Mouse (Mus musculus): Measurements from ENCODE around the gene Senp3. TPM values are rescaled to one million over a fixed set of nuclear protein-coding genes. Genes with fewer than 3 reads are reported as not detected.
"Not testable (repeated sequence)": the region's sequence is repeated elsewhere in the genome, so short reads cannot be mapped to it uniquely, and the experiment has no call there.

The Senp3 gene
- polyA plus RNA-seq, 1 experiment from 2014 or later, result 105 TPM

DNA sequence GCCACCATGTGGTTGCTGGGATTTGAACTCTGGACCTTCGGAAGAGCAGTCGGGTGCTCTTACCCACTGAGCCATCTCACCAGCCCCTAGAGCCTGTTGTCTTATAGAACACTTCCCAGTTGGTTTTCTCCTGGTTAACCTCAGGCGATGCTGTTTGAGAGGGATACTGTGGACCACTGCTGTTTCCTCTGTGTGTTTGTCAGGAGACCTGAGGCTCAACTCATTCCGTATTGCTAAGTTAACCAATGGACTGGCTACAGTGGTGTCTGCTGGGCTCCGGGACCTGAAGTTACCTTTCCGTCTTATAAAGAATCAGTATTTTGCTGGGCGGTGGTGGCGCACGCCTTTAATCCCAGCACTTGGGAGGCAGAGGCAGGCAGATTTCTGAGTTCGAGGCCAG lies 21.0 kb upstream of the Senp3 start:
- H3K27ac ChIP-seq (replicated peaks); H3K4me3 ChIP-seq; H3K4me1 ChIP-seq (replicated peaks); H3K36me3 ChIP-seq; H3K4me2 ChIP-seq; ATAC-seq (ENCODE audit: low read depth); H3K9me3 ChIP-seq; H3K27me3 ChIP-seq; H3K9ac ChIP-seq: not testable (repeated sequence)
- 95% methylated on average over 10 of the region's 10 CpGs for WGBS

DNA sequence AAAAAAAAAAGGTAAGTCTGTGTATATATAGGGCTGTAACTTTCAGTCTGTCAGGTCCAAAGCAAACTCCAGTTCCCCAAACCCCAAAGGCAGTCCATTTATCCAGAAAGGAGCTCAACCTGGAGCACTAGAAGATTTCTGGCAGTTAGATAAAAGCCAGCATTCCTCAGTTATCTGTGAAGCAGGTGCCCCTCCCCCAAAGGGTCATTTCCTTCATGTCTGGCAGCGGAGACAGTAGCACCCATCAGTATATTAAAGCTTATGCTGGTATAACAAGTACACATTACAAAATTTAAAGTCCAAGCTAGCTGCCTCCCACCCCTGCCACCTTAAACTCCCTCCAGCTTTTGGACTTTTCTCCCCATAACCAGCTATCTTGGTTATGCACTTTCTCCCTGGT lies 17.7 kb upstream of the Senp3 start:
- H3K9me3 ChIP-seq, result no peaks in the 10 kb centered on the region
- H3K4me1 ChIP-seq (replicated peaks), result peaks cover 12% of the 10 kb centered on the region
- H3K27ac ChIP-seq (replicated peaks), result no peak overlapping the region
- H3K9ac ChIP-seq, result no peak overlapping the region
- H3K27me3 ChIP-seq, result no peaks in the 10 kb centered on the region
- WGBS, result 83% methylated on average over 1 of the region's 1 CpGs
- H3K4me2 ChIP-seq, result no peak overlapping the region
- no peaks in the 10 kb centered on the region for H3K36me3 ChIP-seq
- H3K4me3 ChIP-seq, result no peak overlapping the region
- no peak for ATAC-seq (ENCODE audit: low read depth)

DNA sequence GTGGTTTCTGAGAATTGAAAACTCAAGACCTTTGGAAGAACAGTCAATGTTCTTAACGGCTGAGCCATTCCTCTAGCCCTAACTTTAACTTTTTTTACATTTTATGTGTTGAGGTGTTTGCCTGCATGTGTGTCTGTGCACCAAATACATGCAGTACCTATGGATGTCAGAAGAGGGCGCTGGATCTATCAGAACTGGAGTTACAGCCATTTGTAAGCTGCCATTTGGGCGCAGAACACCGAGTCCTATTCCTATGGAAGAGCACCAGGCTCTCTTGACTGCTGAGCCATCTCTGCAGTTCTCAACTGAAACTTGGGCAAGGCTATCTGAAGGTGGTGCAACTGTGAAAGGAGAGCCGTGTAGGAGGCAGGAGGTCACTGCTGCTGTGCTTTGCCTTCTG lies 16.7 kb upstream of the Senp3 start:
- 72% methylated on average over 5 of the region's 5 CpGs for WGBS
- Histone ChIP-seq H3K27me3 (no peaks in the 10 kb centered on the region), H3K27ac (replicated peaks) (no peak overlapping the region), H3K9me3 (no peaks in the 10 kb centered on the region), H3K9ac (no peak overlapping the region), H3K4me2 (no peak overlapping the region), H3K4me3 (no peak overlapping the region), H3K4me1 (replicated peaks) (peaks cover 12% of the 10 kb centered on the region), H3K36me3 (no peaks in the 10 kb centered on the region)
- no peak for ATAC-seq (ENCODE audit: low read depth)

DNA sequence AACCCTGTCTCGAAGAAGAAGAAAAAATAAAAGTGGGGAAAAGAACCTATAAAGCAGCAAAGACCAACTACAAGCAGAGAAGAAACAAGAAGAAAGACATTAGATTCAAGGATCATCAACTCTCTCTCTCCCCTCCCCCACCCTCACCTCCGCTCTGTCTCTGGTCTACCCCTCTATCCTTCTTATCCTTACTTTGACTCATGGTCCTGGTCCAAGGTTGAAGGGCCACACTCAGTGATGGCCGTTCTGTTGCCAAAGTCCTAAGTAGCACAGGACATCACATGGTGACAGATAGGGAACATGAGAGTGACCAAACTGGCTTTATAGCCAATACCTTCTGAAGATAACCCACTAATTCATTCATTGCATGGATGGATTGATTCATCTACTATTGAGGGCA lies 15.5 kb upstream of the Senp3 start:
- Histone ChIP-seq H3K9ac (no peak overlapping the region), H3K27ac (replicated peaks) (no peak overlapping the region), H3K4me3 (no peak overlapping the region), H3K36me3 (no peaks in the 10 kb centered on the region), H3K4me1 (replicated peaks) (peaks cover 12% of the 10 kb centered on the region), H3K9me3 (no peaks in the 10 kb centered on the region), H3K4me2 (no peak overlapping the region), H3K27me3 (no peaks in the 10 kb centered on the region)
- WGBS, result 88% methylated on average over 3 of the region's 3 CpGs
- no peak for ATAC-seq (ENCODE audit: low read depth)

DNA sequence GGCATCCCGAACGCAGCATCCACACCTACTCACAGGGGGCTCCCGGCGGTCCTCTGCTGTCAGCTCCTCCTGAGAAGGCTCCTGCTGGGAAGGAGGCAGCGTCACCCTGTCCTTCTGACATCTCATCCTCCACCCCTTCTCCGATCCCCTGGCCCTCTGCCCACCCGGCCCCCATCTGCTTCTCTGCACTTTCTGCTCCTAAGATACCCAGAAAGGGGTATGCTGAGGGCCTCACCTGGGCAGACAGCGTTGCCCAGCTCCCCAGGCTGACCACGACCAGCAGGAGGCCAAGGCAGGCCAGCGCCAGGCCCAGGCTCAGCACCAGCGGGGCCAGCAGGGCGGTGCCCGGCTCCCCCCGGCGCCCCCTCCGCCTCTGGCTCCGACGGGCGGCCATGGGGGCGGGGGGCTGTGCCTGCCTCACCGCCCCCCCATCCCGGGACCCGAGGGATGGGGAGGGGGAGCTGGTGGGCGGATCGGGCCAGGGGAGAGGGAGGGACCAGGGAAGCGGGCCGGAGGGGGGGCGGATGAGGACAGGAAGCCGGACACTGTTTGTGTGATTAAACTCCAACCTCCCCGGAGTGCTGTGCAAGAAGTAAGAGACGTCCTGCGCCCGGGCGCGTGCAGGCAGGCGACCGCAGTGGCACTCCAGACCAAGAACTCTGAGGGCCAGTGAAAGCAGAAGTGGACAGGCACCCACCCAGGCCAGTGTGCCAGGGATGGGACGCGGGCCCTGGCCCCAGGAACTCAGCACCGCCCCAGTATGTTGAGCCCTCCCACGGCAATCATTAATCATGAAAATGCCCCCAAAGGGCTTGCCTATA lies 13.7 kb upstream of the Senp3 start, which contains the start of the genes Tnfsf12 and Tnfsfm13:
TSS of gene Tnfsf12 (minus strand) at position 489 of the 821 bp plus-strand sequence.
TSS of gene Tnfsfm13 (minus strand) at position 738 of the 821 bp plus-strand sequence.
- no peaks in the 10 kb centered on the region for H3K9me3 ChIP-seq
- peak within 1 kb of the TSS; percentile 20 for H3K27ac ChIP-seq (replicated peaks)
- no peaks in the 10 kb centered on the region for H3K27me3 ChIP-seq
- peak within 1 kb of the TSS; percentile 85 for H3K9ac ChIP-seq
- peak within 1 kb of the TSS; percentile 43 for H3K4me3 ChIP-seq
- peaks cover 12% of the 10 kb centered on the region for H3K4me1 ChIP-seq (replicated peaks)
- ATAC-seq (ENCODE audit: low read depth), result peak; percentile 74
- 2% methylated on average over 41 of the region's 41 CpGs for whole genome bisulfite sequencing
- peak within 1 kb of the TSS; percentile 79 for H3K4me2 ChIP-seq
- no peaks in the 10 kb centered on the region for H3K36me3 ChIP-seq

DNA sequence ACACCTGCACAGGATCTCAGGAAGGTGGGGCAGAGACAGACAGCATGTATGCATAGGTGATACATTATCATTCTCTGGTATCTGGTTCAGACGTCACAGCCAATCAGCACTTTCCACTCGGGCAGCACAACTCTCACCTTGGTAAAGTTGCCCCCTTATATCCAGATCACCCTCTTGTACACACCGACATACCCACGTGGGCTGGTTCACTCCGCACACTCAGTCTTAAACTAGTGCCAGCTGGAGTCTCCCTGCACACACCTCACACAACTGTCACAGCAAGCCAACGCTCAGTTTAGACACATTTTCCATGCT lies 13.1 kb upstream of the Senp3 start:
- Histone ChIP-seq H3K4me3 (peak overlapping the region; percentile 43), H3K4me1 (replicated peaks) (peaks cover 12% of the 10 kb centered on the region), H3K27me3 (no peaks in the 10 kb centered on the region), H3K4me2 (peak overlapping the region; percentile 79), H3K36me3 (no peaks in the 10 kb centered on the region), H3K27ac (replicated peaks) (peak overlapping the region; percentile 20; the same call in 1 of the 2 replicates), H3K9me3 (no peaks in the 10 kb centered on the region), H3K9ac (peak overlapping the region; percentile 85)
- peak; percentile 36; the same call in 1 of the 2 replicates for ATAC-seq (ENCODE audit: low read depth)
- 29% methylated on average over 6 of the region's 6 CpGs for WGBS

DNA sequence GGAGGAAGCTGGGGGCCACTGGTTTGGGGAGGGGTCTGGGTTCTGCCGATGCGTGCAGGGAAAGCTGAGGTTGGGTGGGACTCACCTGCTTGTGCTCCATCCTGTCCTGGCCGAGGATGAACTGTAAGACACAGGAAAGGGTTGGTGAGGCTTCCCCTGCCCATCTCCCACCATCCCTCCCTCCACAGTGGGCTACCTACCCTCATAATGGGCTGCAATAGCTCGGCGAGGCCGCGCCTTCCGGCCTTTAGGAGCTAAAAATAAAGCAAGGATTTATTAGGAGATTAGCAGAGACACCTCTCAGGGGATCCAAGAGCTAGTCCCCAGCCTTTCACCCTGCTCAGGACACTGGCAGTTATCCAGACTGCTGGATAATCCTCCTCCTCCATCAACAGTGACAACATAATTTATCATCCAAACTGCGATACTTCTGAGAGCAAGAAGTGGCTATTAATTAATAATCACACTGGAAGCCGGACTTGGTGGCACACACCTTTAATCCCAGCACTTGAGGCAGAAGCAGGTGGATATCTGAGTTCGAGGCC lies 11.6 kb upstream of the Senp3 start:
- no peak overlapping the region for H3K27ac ChIP-seq (replicated peaks)

DNA sequence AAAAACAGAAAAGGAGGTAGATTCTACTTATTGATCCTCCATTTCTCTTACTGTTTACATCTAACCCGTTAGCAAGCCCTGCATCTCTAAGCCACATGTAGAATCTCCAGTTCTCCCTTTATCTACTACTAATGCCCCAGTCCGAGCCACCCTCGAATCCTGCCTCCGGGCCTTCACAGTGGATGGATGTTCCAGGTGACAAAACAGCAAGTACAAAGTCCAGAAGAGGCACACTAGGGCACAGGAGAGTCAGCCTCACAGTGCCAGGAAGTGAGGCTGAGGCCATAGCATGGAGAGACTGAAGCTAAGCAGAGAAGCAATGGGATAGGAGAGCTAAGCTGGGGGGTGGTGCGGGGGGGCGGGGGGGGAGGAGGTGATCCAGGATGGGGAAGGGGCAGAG lies 11.0 kb upstream of the Senp3 start:
- Histone ChIP-seq H3K4me2 (no peak overlapping the region), H3K9ac (no peak overlapping the region), H3K9me3 (no peaks in the 10 kb centered on the region), H3K27ac (replicated peaks) (no peak overlapping the region), H3K4me1 (replicated peaks) (peaks cover 12% of the 10 kb centered on the region), H3K4me3 (no peak overlapping the region), H3K36me3 (no peaks in the 10 kb centered on the region), H3K27me3 (no peaks in the 10 kb centered on the region)
- 86% methylated on average over 6 of the region's 6 CpGs for WGBS
- no peak for ATAC-seq (ENCODE audit: low read depth)

More for the DNA sequence above, 11.6 kb upstream of the Senp3 start:
- H3K36me3 ChIP-seq, result no peaks in the 10 kb centered on the region
- no peak overlapping the region for H3K4me2 ChIP-seq
- H3K9me3 ChIP-seq, result no peaks in the 10 kb centered on the region
- ATAC-seq (ENCODE audit: low read depth), result no peak
- no peaks in the 10 kb centered on the region for H3K27me3 ChIP-seq
- peaks cover 12% of the 10 kb centered on the region for H3K4me1 ChIP-seq (replicated peaks)
- H3K9ac ChIP-seq, result no peak overlapping the region
- H3K4me3 ChIP-seq, result no peak overlapping the region
- 68% methylated on average over 11 of the region's 11 CpGs for WGBS

DNA sequence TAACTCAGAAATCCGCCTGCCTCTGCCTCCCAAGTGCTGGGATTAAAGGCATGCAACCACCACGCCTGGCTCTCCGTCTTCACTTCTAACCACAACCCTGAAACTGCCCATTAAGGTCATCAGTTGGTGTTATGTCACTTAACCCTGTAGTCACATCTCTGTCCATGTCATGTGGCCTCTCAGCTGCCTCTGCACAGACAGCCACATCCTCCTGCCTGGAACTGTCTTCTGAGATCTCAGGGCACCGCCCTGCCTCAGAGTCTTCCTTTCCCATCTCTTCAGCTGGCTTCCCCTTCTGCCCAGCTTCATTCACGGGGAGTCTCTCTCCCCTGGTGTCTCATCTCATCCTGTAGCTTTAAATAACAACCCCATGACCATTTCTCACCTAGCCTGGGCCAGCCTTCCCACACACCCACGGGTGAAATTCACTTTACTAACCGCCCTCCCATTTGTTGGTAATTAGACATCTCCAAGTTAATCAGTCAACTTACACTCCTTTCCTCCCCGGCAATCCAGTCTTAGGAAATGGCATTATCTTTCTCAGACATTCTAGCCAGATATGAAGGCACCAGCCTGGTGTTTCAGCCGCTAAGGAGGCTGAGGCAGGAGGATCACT lies 10.4 kb upstream of the Senp3 start:
- Histone ChIP-seq H3K36me3 (no peaks in the 10 kb centered on the region), H3K4me3 (no peak overlapping the region), H3K4me2 (no peak overlapping the region), H3K4me1 (replicated peaks) (peaks cover 12% of the 10 kb centered on the region), H3K27ac (replicated peaks) (no peak overlapping the region), H3K9me3 (no peaks in the 10 kb centered on the region), H3K27me3 (no peaks in the 10 kb centered on the region), H3K9ac (no peak overlapping the region)
- 74% methylated on average over 9 of the region's 9 CpGs for WGBS
- no peak for ATAC-seq (ENCODE audit: low read depth)

DNA sequence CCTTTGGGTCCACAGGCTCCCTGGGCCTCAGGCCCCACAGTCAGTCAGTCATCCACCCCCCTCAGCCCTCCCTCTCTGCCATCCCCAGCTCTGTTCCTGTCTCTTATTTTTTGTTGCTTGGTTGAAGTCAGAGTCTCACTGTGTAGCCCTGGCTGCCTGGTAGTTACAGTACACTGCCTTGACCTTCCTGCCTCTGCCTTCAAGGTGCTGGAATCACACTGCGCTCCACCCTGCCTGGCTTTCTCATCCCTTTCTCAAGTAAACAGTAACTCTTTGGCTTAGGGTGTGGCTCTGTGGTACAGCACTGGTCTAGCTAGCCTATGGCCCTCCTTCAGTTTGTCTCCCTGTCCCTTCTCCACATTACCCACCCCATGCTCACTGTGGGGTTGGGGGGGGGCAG lies 8.0 kb upstream of the Senp3 start:
- Histone ChIP-seq H3K4me3 (no peak overlapping the region), H3K4me1 (replicated peaks) (peaks cover 15% of the 10 kb centered on the region; the same call in 1 of the 2 replicates), H3K27me3 (no peaks in the 10 kb centered on the region), H3K4me2 (no peak overlapping the region), H3K9ac (no peak overlapping the region), H3K9me3 (no peaks in the 10 kb centered on the region), H3K27ac (replicated peaks) (no peak overlapping the region), H3K36me3 (no peaks in the 10 kb centered on the region)
- WGBS, result 96% methylated on average over 1 of the region's 1 CpGs
- ATAC-seq (ENCODE audit: low read depth), result no peak

DNA sequence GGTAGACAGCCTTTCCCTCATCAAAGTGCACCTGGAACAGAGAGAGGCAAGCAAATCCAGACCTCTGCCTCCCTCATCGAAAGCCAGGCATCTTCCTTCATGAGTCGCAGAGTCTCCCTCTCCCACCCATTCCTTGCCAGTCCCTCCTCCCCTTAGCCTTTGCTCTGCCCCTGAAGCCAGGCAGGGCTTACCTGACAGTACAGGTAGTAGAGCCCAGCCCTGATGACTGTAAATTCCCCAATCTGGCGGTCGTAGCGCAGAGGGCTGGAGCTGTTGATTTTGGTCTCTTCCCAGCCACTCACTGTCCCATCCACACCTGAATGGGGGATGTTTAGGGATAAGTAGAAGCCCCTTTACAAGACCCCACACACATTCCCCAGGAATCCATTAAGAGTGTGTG lies 5.2 kb upstream of the Senp3 start:
- H3K27me3 ChIP-seq, result no peaks in the 10 kb centered on the region
- WGBS, result 65% methylated on average over 5 of the region's 5 CpGs
- no peaks in the 10 kb centered on the region for H3K36me3 ChIP-seq
- ATAC-seq (ENCODE audit: low read depth), result no peak
- H3K4me1 ChIP-seq (replicated peaks), result peaks cover 26% of the 10 kb centered on the region
- H3K27ac ChIP-seq (replicated peaks), result no peak overlapping the region
- no peak overlapping the region for H3K4me3 ChIP-seq
- no peak overlapping the region for H3K4me2 ChIP-seq
- no peaks in the 10 kb centered on the region for H3K9me3 ChIP-seq
- H3K9ac ChIP-seq, result 0 out of 2 replicates have a peak overlapping the region, but pooled peaks have one; percentile 34

DNA sequence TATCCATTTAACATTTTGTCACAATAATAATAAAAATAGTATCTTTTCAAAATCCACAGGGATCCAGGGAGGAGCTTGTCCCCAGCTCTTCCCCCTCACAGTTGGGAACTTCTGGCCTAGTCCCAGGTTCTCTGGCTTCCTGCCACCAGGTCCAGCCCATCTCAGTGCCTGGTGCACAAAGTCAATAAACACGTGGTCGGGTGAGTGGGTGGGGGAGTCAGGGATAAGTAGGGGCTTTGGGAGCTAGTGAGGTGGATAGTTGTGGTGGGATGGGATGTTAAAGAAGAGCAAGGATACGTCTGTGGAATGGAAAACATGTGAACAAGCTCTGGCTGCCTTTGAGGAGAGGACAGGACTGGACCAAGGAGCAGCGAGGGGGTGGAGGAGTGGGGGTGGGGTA lies 4.5 kb upstream of the Senp3 start:
- Histone ChIP-seq H3K27ac (replicated peaks) (no peak overlapping the region), H3K36me3 (no peaks in the 10 kb centered on the region), H3K9me3 (no peaks in the 10 kb centered on the region), H3K4me1 (replicated peaks) (peaks cover 26% of the 10 kb centered on the region), H3K4me2 (no peak overlapping the region), H3K9ac (0 out of 2 replicates have a peak overlapping the region, but pooled peaks have one; percentile 34), H3K27me3 (no peaks in the 10 kb centered on the region), H3K4me3 (no peak overlapping the region)
- WGBS, result 19% methylated on average over 4 of the region's 4 CpGs
- no peak for ATAC-seq (ENCODE audit: low read depth)

Measured in neural tube, embryonic 13.5 days (tissue).